Mouse (Mus musculus): ENCODE data around the gene Mid1ip1. TPM values are rescaled to one million over a fixed set of nuclear protein-coding genes. Genes with fewer than 3 reads are reported as not detected.

The Mid1ip1 gene
- 73.4 and 80.9 TPM in 2 replicates for polyA plus RNA-seq (2014; fragmentation: Nextera tagmentation; extraction: Ambion mirVana)

DNA sequence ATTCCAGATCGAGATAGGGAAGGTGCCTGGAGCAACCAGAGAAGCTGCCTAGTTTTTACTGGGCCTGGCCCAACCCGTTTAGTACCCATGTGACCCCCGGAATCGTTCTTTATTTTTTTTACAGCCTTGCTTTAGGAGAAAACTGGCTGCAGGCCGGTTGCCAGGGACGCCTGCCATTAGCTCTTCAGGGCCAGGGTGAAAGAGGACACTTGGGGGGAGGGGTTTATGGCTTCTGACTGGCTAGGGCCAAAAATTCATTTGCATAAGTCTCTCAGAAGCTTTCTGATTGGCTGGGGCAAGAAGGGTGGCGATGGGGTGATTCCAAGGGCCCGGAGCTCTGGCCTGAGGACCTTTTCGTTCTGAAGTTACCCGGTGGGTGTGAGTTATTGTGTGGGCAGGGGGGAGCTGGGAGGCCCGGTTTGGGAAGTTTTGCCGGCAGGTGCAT is at the start of gene Mid1ip1:
Gene Mid1ip1, plus strand, starts transcription at position 318 of the 445 bp plus-strand sequence.
- no peaks in the 10 kb centered on the region for H3K4me1 ChIP-seq (ENCODE audit: control insufficient read depth, insufficient read depth, low read length)
- ATAC-seq (ENCODE audit: low read depth): peak; percentile 22
- WGBS: 16% methylated on average over 12 of the region's 12 CpGs
- no peaks in the 10 kb centered on the region for H3K9me3 ChIP-seq (ENCODE audit: control insufficient read depth, low read length)
- H3K4me3 ChIP-seq (ENCODE audit: low read depth, low read length): no peak within 1 kb of the TSS
- H3K9ac ChIP-seq (replicated peaks; ENCODE audit: low read depth, low read length): no peak within 1 kb of the TSS
- H3K27me3 ChIP-seq (ENCODE audit: control insufficient read depth, insufficient read depth, low read length): no peaks in the 10 kb centered on the region
- H3K36me3 ChIP-seq (ENCODE audit: control insufficient read depth, insufficient read depth, low read length): no peaks in the 10 kb centered on the region
- no peak within 1 kb of the TSS for H3K27ac ChIP-seq (ENCODE audit: low read depth, low read length)
- peak within 1 kb of the TSS; percentile 4 for H3K4me2 ChIP-seq (ENCODE audit: low read depth, low read length)

GRCm38 (mm10) chrX:10694455-10695180 is 20.2 kb upstream of the Mid1ip1 start:
- Histone ChIP-seq H3K9me3 (ENCODE audit: control insufficient read depth, low read length) (no peaks in the 10 kb centered on the region), H3K4me1 (ENCODE audit: control insufficient read depth, insufficient read depth, low read length) (no peaks in the 10 kb centered on the region), H3K36me3 (ENCODE audit: control insufficient read depth, insufficient read depth, low read length) (no peaks in the 10 kb centered on the region), H3K4me2 (ENCODE audit: low read depth, low read length) (no peak overlapping the region), H3K4me3 (ENCODE audit: low read depth, low read length) (no peak overlapping the region), H3K9ac (replicated peaks; ENCODE audit: low read depth, low read length) (no peak overlapping the region), H3K27me3 (ENCODE audit: control insufficient read depth, insufficient read depth, low read length) (no peaks in the 10 kb centered on the region), H3K27ac (ENCODE audit: low read depth, low read length) (no peak overlapping the region)
- WGBS: 86% methylated on average over 5 of the region's 5 CpGs
- no peak for ATAC-seq (ENCODE audit: low read depth)

GRCm38 (mm10) chrX:10706728-10707127 is 8.1 kb upstream of the Mid1ip1 start:
- Histone ChIP-seq H3K27me3 (ENCODE audit: control insufficient read depth, insufficient read depth, low read length) (no peaks in the 10 kb centered on the region), H3K4me3 (ENCODE audit: low read depth, low read length) (no peak overlapping the region), H3K9ac (replicated peaks; ENCODE audit: low read depth, low read length) (no peak overlapping the region), H3K36me3 (ENCODE audit: control insufficient read depth, insufficient read depth, low read length) (no peaks in the 10 kb centered on the region), H3K9me3 (ENCODE audit: control insufficient read depth, low read length) (no peaks in the 10 kb centered on the region), H3K27ac (ENCODE audit: low read depth, low read length) (no peak overlapping the region), H3K4me2 (ENCODE audit: low read depth, low read length) (no peak overlapping the region), H3K4me1 (ENCODE audit: control insufficient read depth, insufficient read depth, low read length) (no peaks in the 10 kb centered on the region)
- 94% methylated on average over 3 of the region's 3 CpGs for WGBS
- ATAC-seq (ENCODE audit: low read depth): no peak

DNA sequence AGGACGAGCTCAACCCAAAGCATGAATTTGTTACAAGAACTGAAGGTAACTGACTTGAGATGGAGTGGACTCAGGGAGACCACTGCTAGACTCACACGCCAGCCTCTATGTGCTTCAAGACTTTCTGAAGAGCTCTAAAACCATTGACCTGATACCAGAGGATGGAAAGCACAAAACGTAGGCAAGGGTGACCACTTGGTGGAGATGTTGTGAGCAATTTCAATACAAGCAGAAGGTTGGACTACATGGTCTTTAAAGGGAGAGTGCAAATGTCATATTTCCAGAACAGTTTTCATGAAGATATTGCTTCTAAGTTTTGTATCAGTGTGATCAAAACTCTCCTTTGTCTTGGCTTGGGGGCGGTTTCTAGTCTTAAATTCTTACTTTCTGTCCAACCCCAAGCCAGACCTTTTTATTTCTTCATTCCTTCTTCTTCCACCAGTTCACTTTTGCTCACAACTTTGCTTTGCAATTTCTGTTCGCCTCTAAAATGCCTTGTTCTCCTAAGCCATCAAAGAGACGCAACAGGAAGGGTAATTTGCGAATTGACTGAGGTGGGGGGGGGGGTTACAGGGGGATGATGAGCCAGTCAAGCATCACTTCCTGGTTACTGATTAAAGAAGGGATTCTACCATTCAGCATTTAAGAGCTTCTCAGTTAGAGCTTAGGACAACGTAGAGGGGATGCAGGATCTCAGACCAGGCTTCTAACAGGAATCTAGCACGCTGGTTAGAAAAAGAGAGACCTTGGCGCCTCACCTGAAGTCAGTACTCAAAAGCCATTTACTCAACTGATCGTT is 775 bp upstream of the Mid1ip1 start:
- H3K4me1 ChIP-seq (ENCODE audit: control insufficient read depth, insufficient read depth, low read length): no peaks in the 10 kb centered on the region
- no peaks in the 10 kb centered on the region for H3K27me3 ChIP-seq (ENCODE audit: control insufficient read depth, insufficient read depth, low read length)
- H3K9me3 ChIP-seq (ENCODE audit: control insufficient read depth, low read length): no peaks in the 10 kb centered on the region
- H3K4me2 ChIP-seq (ENCODE audit: low read depth, low read length): peak overlapping the region; percentile 4; the same call in 1 of the 2 replicates
- WGBS: 35% methylated on average over 11 of the region's 11 CpGs
- no peak overlapping the region for H3K27ac ChIP-seq (ENCODE audit: low read depth, low read length)
- H3K9ac ChIP-seq (replicated peaks; ENCODE audit: low read depth, low read length): no peak overlapping the region
- H3K36me3 ChIP-seq (ENCODE audit: control insufficient read depth, insufficient read depth, low read length): no peaks in the 10 kb centered on the region
- ATAC-seq (ENCODE audit: low read depth): no peak
- H3K4me3 ChIP-seq (ENCODE audit: low read depth, low read length): no peak overlapping the region

- 27% methylated on average over 44 of the region's 50 CpGs for WGBS
These were observed 2.3 kb downstream of the Mid1ip1 start for GRCm38 (mm10) chrX:10716917-10717763.

DNA sequence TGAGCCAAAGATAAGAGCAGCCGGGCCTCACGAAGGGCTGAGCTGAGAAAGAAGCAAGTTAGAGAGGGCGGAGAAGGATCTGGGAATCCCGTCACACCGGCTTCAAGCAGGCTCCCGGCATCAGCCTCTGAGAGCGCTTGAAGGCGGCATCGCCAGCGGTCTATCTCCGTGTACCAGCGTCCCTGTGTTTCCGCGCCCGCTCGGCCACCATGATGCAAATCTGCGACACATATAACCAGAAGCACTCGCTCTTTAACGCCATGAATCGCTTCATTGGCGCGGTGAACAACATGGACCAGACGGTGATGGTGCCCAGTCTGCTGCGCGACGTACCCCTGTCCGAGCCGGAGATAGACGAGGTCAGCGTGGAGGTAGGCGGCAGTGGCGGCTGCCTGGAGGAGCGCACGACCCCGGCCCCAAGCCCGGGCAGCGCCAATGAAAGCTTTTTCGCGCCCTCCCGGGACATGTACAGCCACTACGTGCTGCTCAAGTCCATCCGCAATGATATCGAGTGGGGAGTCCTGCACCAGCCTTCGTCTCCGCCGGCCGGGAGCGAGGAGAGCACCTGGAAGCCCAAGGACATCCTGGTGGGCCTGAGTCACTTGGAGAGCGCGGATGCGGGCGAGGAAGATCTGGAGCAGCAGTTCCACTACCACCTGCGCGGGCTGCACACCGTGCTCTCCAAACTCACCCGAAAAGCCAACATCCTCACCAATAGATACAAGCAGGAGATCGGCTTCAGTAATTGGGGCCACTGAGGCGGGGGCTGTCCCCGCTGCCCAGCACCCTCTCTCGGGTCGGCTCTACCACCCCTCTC is 3.4 kb downstream of the Mid1ip1 start:
- H3K9me3 ChIP-seq (ENCODE audit: control insufficient read depth, low read length): no peaks in the 10 kb centered on the region
- peak; percentile 23; the same call in 1 of the 2 replicates for ATAC-seq (ENCODE audit: low read depth)

More at GRCm38 (mm10) chrX:10716917-10717763, 2.3 kb downstream of the Mid1ip1 start:
- H3K4me2 ChIP-seq (ENCODE audit: low read depth, low read length): peak overlapping the region; percentile 52
- H3K4me3 ChIP-seq (ENCODE audit: low read depth, low read length): peak overlapping the region; percentile 51
- H3K36me3 ChIP-seq (ENCODE audit: control insufficient read depth, insufficient read depth, low read length): no peaks in the 10 kb centered on the region
- peak overlapping the region; percentile 71 for H3K9ac ChIP-seq (replicated peaks; ENCODE audit: low read depth, low read length)
- H3K27ac ChIP-seq (ENCODE audit: low read depth, low read length): peak overlapping the region; percentile 82
- H3K9me3 ChIP-seq (ENCODE audit: control insufficient read depth, low read length): no peaks in the 10 kb centered on the region
- no peaks in the 10 kb centered on the region for H3K27me3 ChIP-seq (ENCODE audit: control insufficient read depth, insufficient read depth, low read length)
- H3K4me1 ChIP-seq (ENCODE audit: control insufficient read depth, insufficient read depth, low read length): peaks cover 3% of the 10 kb centered on the region; the same call in 1 of the 2 replicates
- peak; percentile 92 for ATAC-seq (ENCODE audit: low read depth)

GRCm38 (mm10) chrX:10718838-10719539 is 4.2 kb downstream of the Mid1ip1 start:
- Histone ChIP-seq H3K4me2 (ENCODE audit: low read depth, low read length) (peak overlapping the region; percentile 52), H3K9me3 (ENCODE audit: control insufficient read depth, low read length) (no peaks in the 10 kb centered on the region), H3K9ac (replicated peaks; ENCODE audit: low read depth, low read length) (peak overlapping the region; percentile 71), H3K4me1 (ENCODE audit: control insufficient read depth, insufficient read depth, low read length) (peaks cover 3% of the 10 kb centered on the region; the same call in 1 of the 2 replicates), H3K36me3 (ENCODE audit: control insufficient read depth, insufficient read depth, low read length) (no peaks in the 10 kb centered on the region), H3K27me3 (ENCODE audit: control insufficient read depth, insufficient read depth, low read length) (no peaks in the 10 kb centered on the region), H3K4me3 (ENCODE audit: low read depth, low read length) (peak overlapping the region; percentile 51), H3K27ac (ENCODE audit: low read depth, low read length) (peak overlapping the region; percentile 82)
- 15% methylated on average over 22 of the region's 22 CpGs for WGBS
- peak; percentile 74; the same call in 1 of the 2 replicates for ATAC-seq (ENCODE audit: low read depth)

More for the DNA sequence above, 3.4 kb downstream of the Mid1ip1 start:
- 20% methylated on average over 61 of the region's 61 CpGs for WGBS
- Histone ChIP-seq H3K4me2 (ENCODE audit: low read depth, low read length) (peak overlapping the region; percentile 52), H3K27ac (ENCODE audit: low read depth, low read length) (peak overlapping the region; percentile 82), H3K36me3 (ENCODE audit: control insufficient read depth, insufficient read depth, low read length) (no peaks in the 10 kb centered on the region), H3K4me3 (ENCODE audit: low read depth, low read length) (peak overlapping the region; percentile 51), H3K27me3 (ENCODE audit: control insufficient read depth, insufficient read depth, low read length) (no peaks in the 10 kb centered on the region), H3K4me1 (ENCODE audit: control insufficient read depth, insufficient read depth, low read length) (peaks cover 3% of the 10 kb centered on the region; the same call in 1 of the 2 replicates), H3K9ac (replicated peaks; ENCODE audit: low read depth, low read length) (peak overlapping the region; percentile 71)

Data from neural tube, embryonic 14.5 days (tissue).